Comparison of ENCODE assay signal across 10 mouse cellular contexts in the genomic region with DNA sequence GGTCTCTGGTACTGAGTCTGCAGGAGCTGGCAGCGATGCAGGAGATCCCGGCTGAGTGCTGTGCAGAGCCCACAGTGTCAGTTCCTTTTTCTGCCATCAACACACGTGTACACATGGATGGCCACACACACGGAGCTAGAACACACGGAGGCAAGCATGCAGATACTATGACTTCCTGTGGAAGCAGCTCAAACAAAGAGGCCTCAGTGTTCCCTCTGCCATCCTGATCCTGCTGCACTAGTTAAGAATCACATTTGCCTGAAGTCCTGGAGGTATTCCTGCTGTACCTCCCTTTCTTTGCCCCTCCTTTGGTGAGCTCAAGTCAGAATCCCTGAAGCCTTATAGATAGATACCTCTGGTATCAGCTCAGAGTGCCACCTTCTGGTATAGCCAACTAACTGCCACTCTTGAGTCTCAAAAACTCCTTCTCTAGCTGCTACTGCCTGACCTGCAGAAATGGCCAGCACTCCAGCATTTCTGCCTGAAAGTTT.
DNase-seq lines count a peak whose midpoint lies in the region; ATAC-seq and TF ChIP-seq lines count a peak whose summit lies in the region.
"Had no signal": no experiment of that assay in that cellular context is flagged by ENCODE, and none has a peak within 500 bp of the region (broad histone marks: within the 10 kb centered on the region; RNA-seq: fewer than 3 reads in every experiment).

No protein-coding gene starts in this region.

- no peak overlapping the region for H3K4me3 ChIP-seq in heart, adult 2 months
- H3K4me3 ChIP-seq in heart, embryonic 10.5 days, result no peak overlapping the region
- H3K4me3 ChIP-seq in forebrain, embryonic 16.5 days (replicated peaks; ENCODE audit: low read length), result no peak overlapping the region
- H3K4me3 ChIP-seq in midbrain, embryonic 16.5 days (ENCODE audit: low read depth, low read length), result no peak overlapping the region
- no peak overlapping the region for H3K4me3 ChIP-seq in liver, embryonic 11.5 days (ENCODE audit: low read depth, low read length)
- H3K4me3 ChIP-seq: liver, embryonic 13.5 days had no signal

- ATAC-seq in cerebellum, adult (ENCODE audit: insufficient number of reproducible peaks, low FRiP score, low TSS enrichment), result peak; percentile 81
- ATAC-seq in forebrain, embryonic 16.5 days, result peak; percentile 86
- peak; percentile 76 for ATAC-seq in midbrain, embryonic 16.5 days
- no peak for ATAC-seq in liver, embryonic 11.5 days (replicated peaks; ENCODE audit: low FRiP score)

- no peaks in the 10 kb centered on the region for H3K27me3 ChIP-seq in heart, adult 2 months (ENCODE audit: control insufficient read depth, insufficient read depth, low read length)
- H3K27me3 ChIP-seq in heart, embryonic 10.5 days (ENCODE audit: insufficient read depth, poor library complexity, severe bottlenecking), result no peaks in the 10 kb centered on the region
- no peaks in the 10 kb centered on the region for H3K27me3 ChIP-seq in forebrain, embryonic 16.5 days (replicated peaks; ENCODE audit: control insufficient read depth, insufficient read depth, low read length)
- H3K27me3 ChIP-seq in midbrain, embryonic 16.5 days (ENCODE audit: control insufficient read depth, insufficient read depth, low read depth, low read length), result no peaks in the 10 kb centered on the region
- no peaks in the 10 kb centered on the region for H3K27me3 ChIP-seq in liver, embryonic 11.5 days (replicated peaks; ENCODE audit: control insufficient read depth, insufficient read depth, low read length)
- H3K27me3 ChIP-seq: liver, embryonic 13.5 days had no signal

- no peak for TF ChIP-seq POLR2A in heart, adult 2 months (IDR thresholded peaks at IDR 0.05; ENCODE audit: insufficient read depth, low read depth, low read length)

- TF ChIP-seq EP300 in heart, adult 2 months (IDR thresholded peaks at IDR 0.05; ENCODE audit: insufficient read depth, low read depth, low read length), result no peak

- no peaks in the 10 kb centered on the region for H3K36me3 ChIP-seq in heart, adult 2 months (ENCODE audit: control insufficient read depth, insufficient read depth, low read length)
- no peaks in the 10 kb centered on the region for H3K36me3 ChIP-seq in heart, embryonic 10.5 days
- H3K36me3 ChIP-seq in forebrain, embryonic 16.5 days (ENCODE audit: control insufficient read depth, insufficient read depth), result peaks cover 9% of the 10 kb centered on the region
- peaks cover 20% of the 10 kb centered on the region for H3K36me3 ChIP-seq in midbrain, embryonic 16.5 days (ENCODE audit: control insufficient read depth, insufficient read depth, low read length)
- no peaks in the 10 kb centered on the region for H3K36me3 ChIP-seq in liver, embryonic 11.5 days (ENCODE audit: control insufficient read depth, insufficient read depth, low read length)
- H3K36me3 ChIP-seq: G1E; liver, embryonic 13.5 days had no signal

- no peak overlapping the region for H3K9ac ChIP-seq in heart, adult 2 months (ENCODE audit: low read depth, low read length)
- H3K9ac ChIP-seq in forebrain, embryonic 16.5 days (replicated peaks; ENCODE audit: low read depth, low read length), result no peak overlapping the region
- H3K9ac ChIP-seq in midbrain, embryonic 16.5 days (ENCODE audit: low read depth, low read length), result peak overlapping the region; percentile 30; the same call in 1 of the 2 replicates
- H3K9ac ChIP-seq in liver, embryonic 11.5 days (ENCODE audit: low read depth, low read length), result no peak overlapping the region
- H3K9ac ChIP-seq: liver, embryonic 13.5 days had no signal

- no peak overlapping the region for H3K4me2 ChIP-seq in forebrain, embryonic 16.5 days (ENCODE audit: low read length)
- no peak overlapping the region for H3K4me2 ChIP-seq in midbrain, embryonic 16.5 days (ENCODE audit: low read length)
- no peak overlapping the region for H3K4me2 ChIP-seq in liver, embryonic 11.5 days
- H3K4me2 ChIP-seq: liver, embryonic 13.5 days had no signal

- TF ChIP-seq CTCF in heart, adult 2 months (IDR thresholded peaks at IDR 0.05), result peak; percentile 84

- no peak overlapping the region for H3K27ac ChIP-seq in heart, adult 2 months
- H3K27ac ChIP-seq in heart, embryonic 10.5 days, result no peak overlapping the region
- H3K27ac ChIP-seq in forebrain, embryonic 16.5 days (ENCODE audit: low read length), result no peak overlapping the region; the same call in 1 of the 2 replicates
- H3K27ac ChIP-seq in midbrain, embryonic 16.5 days (ENCODE audit: low read length), result peak overlapping the region; percentile 64
- H3K27ac ChIP-seq in liver, embryonic 11.5 days (ENCODE audit: low read depth, low read length), result no peak overlapping the region
- H3K27ac ChIP-seq: liver, embryonic 13.5 days had no signal

- no peaks in the 10 kb centered on the region for H3K9me3 ChIP-seq in heart, embryonic 10.5 days
- no peaks in the 10 kb centered on the region for H3K9me3 ChIP-seq in forebrain, embryonic 16.5 days (ENCODE audit: control insufficient read depth, low read length)
- no peaks in the 10 kb centered on the region for H3K9me3 ChIP-seq in midbrain, embryonic 16.5 days (replicated peaks; ENCODE audit: control insufficient read depth, low read length, poor library complexity, severe bottlenecking)
- no peaks in the 10 kb centered on the region for H3K9me3 ChIP-seq in liver, embryonic 11.5 days (ENCODE audit: control insufficient read depth, low read length)
- H3K9me3 ChIP-seq: liver, embryonic 13.5 days had no signal

- H3K79me2 ChIP-seq in heart, adult 2 months (replicated peaks; ENCODE audit: control insufficient read depth, insufficient read depth, low read length), result no peaks in the 10 kb centered on the region

- WGBS in heart, adult 2 months, result 71% methylated on average over 5 of the region's 5 CpGs
- 79% methylated on average over 5 of the region's 5 CpGs for WGBS in heart, embryonic 10.5 days
- 63% methylated on average over 5 of the region's 5 CpGs for WGBS in forebrain, embryonic 16.5 days
- WGBS in midbrain, embryonic 16.5 days, result 56% methylated on average over 5 of the region's 5 CpGs
- 71% methylated on average over 5 of the region's 5 CpGs for WGBS in liver, embryonic 11.5 days

- no peaks in the 10 kb centered on the region for H3K4me1 ChIP-seq in heart, adult 2 months (ENCODE audit: control insufficient read depth, insufficient read depth, low read length)
- peaks cover 6% of the 10 kb centered on the region; the same call in 1 of the 2 replicates for H3K4me1 ChIP-seq in heart, embryonic 10.5 days
- peaks cover 14% of the 10 kb centered on the region for H3K4me1 ChIP-seq in forebrain, embryonic 16.5 days (replicated peaks; ENCODE audit: control insufficient read depth, insufficient read depth, low read length)
- peaks cover 15% of the 10 kb centered on the region for H3K4me1 ChIP-seq in midbrain, embryonic 16.5 days (ENCODE audit: control insufficient read depth, insufficient read depth, low read length)
- H3K4me1 ChIP-seq in liver, embryonic 11.5 days (replicated peaks; ENCODE audit: control insufficient read depth, insufficient read depth, low read length), result no peaks in the 10 kb centered on the region
- H3K4me1 ChIP-seq: liver, embryonic 13.5 days had no signal

- intact Hi-C loops in heart, adult 2 months (cut with DNase I), result loop anchor here (1.0 to 5.0 kb wide), 3 partner anchors 43 to 161 kb away; no protein-coding TSS in a partner anchor

- no peak for DNase-seq in heart, adult 2 months
- DNase-seq in heart, embryonic 10.5 days (ENCODE audit: low spot score), result no peak
- DNase-seq in 3T3-L1 (ENCODE audit: low read depth, low spot score), result peak; percentile 56
- no peak for DNase-seq in liver, embryonic 11.5 days (ENCODE audit: low spot score)
- no peak for DNase-seq in urinary bladder, postnatal 36 days (ENCODE audit: low spot score in 2 of 2)
- DNase-seq: liver, embryonic 13.5 days had no signal
